Mouse (Mus musculus) cerebellum, adult 2 months (tissue): ENCODE results near the gene Sdhc.

Source experiments
- CTCF ChIP-seq: fragments of 200-500 bp; IDR thresholded peaks from 2 replicates; pipeline ENCODE4 v1.5.1; 2011; ENCODE audit warnings: low read depth, mild to moderate bottlenecking, control low read depth, low read length, moderate library complexity, borderline replicate concordance; ENCODE audit not compliant: insufficient read depth
- POLR2A ChIP-seq: fragments of 200-500 bp; IDR thresholded peaks from 2 replicates; pipeline ENCODE4 v1.6.1; 2011; ENCODE audit warnings: low read length, control low read depth, borderline replicate concordance; ENCODE audit not compliant: insufficient read depth

GRCm38 (mm10) chr1:171118996-171119395 is 31.4 kb downstream of the Sdhc start:
- no peak for TF ChIP-seq POLR2A
- TF ChIP-seq CTCF: no peak
